Mouse (Mus musculus): ENCODE measurements at regions not wholly inside any gene's neighbourhood (a gene's known extent, or its start where the extent isn't known, plus 50 kb on each side); places are given as distances from the start of the nearest gene placed in this dataset.

DNA sequence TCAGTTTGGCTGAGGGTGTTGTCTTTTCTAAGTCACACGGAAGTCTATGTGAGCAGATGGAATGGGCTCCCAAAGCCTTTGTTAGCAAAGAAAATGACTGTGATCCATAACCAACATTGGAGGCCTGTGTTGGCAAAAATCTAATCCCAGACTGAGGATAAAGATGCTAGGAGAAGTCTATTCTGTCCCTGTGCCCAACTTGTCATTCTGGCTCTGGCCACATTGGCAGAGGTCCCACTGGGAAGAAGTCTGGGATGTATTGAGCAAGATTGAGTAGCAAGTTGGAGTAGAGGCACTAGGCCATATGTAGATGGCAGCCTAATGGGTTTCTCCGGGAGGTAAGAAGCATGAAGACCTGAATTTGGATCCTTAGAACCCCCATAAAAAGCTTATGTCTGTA lies 54.1 kb downstream of the Nog start:
- DNase-seq (ENCODE audit: low spot score in 2 of 2): no peak

- DNase-seq (ENCODE audit: low spot score in 2 of 2): peak in 1 of 2 experiments; percentile 16
Measured at GRCm38 (mm10) chr11:89243370-89243769, 58.8 kb downstream of the Nog start.

- no peak for DNase-seq (ENCODE audit: low spot score in 2 of 2)
Measured at GRCm38 (mm10) chr11:89242130-89242529, 60.0 kb downstream of the Nog start.

DNA sequence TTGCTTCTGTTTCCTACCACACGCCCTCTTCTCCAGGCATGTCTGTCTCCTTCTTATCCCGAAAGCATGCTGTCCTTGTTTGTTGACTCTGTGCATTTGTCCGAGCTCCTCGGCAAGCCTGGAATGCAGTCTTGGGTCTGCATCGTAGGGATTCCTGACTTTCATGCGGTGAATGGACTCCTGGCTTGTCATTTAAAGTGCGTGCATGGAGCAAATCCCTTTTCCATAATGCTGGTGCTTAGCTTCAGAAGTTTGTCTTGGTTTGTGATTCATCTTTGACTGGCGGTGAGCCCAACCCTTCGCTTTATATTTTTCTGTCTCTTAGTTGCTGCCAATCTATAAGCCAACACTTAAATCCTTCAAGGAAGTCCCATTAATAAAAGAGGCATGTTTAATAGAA lies 62.2 kb downstream of the Nog start:
- no peak for DNase-seq (ENCODE audit: low spot score in 2 of 2)

GRCm38 (mm10) chr11:89236904-89237303 lies 65.2 kb downstream of the Nog start:
- no peak for DNase-seq (ENCODE audit: low spot score in 2 of 2)

- no peak for DNase-seq (ENCODE audit: low spot score in 2 of 2)
Measured at GRCm38 (mm10) chr11:89232884-89233480, 69.2 kb downstream of the Nog start.

GRCm38 (mm10) chr11:89229726-89230125 lies 72.4 kb downstream of the Nog start:
- no peak for DNase-seq (ENCODE audit: low spot score in 2 of 2)

- DNase-seq (ENCODE audit: low spot score in 2 of 2): no peak
Measured at GRCm38 (mm10) chr11:89213204-89213603, 88.9 kb downstream of the Nog start.

DNA sequence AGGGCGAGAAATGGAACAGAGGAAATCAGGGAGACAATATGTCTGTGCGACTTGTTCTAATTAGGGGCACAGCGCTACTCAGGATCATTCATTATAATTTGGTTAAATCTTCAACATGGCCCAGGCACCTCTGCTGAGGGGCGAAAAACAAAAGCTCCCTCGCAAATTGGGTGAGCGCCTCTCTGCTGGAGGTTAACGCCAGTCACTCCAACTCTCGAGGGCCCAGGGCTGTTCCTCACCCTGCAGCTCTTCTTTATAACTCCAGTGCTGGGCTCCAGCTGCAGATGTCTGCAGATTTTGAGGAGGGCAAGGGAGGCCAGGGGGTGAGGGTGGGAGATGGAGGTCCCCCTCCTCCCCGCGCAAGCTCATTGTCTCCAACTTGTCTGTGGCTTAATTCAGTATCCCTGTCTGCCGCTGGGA lies 92.6 kb downstream of the Nog start:
- DNase-seq (ENCODE audit: low spot score in 2 of 2): no peak

GRCm38 (mm10) chr11:89209072-89209471 lies 93.1 kb downstream of the Nog start:
- DNase-seq (ENCODE audit: low spot score in 2 of 2): no peak

DNA sequence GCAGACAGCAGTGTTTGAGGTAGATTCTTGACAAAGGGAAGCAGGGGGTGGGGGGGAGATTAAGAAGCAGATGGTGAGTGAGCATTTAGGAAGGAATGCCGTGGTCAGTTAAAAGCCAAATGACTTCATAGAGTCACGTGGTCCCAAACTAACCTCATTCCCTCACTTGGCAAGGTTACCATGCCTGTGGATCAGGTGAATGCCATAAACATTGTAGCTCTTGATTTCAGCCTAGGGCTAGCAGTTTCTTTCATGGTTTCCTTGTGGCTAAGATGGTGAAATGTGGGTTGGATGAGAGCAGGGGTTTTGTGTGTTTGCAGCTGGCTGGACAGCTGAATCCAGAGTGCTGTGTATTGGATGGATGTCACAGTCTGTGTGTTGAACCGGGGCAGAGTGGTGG lies 95.3 kb downstream of the Nog start:
- no peak for DNase-seq (ENCODE audit: low spot score in 2 of 2)

DNA sequence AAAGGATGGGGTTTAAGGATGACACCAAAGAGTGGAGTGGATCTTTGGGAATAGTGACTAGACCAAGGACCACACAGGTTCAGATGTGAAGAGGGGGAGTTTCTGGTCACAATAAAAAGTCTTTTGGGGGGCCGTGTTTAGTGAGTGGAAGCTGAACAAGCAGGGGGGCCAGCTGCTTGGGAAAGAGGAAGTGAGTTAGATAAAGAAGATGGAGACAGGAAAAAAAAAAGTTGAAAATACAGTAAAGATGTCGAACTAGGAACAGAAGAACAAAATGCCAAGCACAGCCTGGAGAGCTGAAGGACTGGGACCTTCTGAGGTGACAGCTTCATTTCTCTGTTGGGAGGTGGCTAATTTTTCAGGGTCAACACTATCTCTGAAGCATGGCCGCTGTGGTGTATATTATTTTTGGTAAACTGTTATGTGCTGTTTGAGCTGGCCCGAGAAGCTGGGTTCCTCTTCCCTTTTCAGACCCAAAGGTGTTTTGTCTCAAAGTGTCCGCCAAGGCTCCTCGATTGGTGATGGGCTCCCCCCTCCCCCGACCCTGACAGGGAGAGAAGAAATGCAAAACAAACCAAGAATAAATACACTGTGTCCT lies 97.1 kb downstream of the Nog start:
- DNase-seq (ENCODE audit: low spot score in 2 of 2): no peak

DNA sequence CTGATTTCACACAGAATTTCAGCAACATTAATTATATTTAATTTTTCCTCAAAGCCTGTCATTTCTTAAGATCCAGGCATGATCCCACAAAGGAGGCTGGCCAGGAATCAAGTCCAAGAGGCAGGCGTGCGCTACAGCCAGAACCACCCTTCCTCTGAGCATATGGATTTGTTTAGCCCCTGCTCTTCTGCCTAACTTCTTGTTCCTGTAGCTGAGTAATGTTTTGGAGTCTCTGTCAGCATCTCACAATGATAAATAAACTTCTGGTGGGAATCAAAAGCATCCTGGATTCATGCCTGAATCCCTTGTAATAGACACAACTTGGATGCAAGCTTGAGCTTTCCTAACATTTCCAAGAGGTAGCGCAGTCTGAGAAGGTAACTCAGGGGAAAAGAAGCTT lies 101.7 kb downstream of the Nog start:
- no peak for DNase-seq (ENCODE audit: low spot score in 2 of 2)

DNA sequence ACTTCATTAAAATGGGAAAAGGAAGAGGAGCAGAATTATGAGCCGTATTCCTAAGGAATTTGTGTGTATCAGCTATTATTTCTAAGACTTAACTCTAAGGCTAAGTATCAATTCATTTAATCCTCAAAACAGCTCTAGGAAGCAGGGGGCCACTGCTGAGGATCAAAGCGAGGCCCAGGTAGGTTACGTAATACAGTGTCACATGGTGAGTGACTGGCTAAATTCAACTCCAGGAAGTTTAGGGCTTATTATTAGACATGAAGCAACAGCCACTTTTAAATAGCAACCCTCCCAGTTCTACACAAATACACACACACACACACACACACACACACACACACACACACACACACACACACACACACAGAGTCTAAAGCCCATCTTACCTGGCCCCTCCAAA lies 109.3 kb downstream of the Nog start:
- no peak for DNase-seq (ENCODE audit: low spot score in 2 of 2)

- DNase-seq (ENCODE audit: low spot score in 2 of 2): peak; percentile 7 to 11
Measured at GRCm38 (mm10) chr11:89186911-89187621, 113.4 kb downstream of the Gm525 start.

GRCm38 (mm10) chr11:89185862-89186261 lies 112.2 kb downstream of the Gm525 start:
- no peak for DNase-seq (ENCODE audit: low spot score in 2 of 2)

DNA sequence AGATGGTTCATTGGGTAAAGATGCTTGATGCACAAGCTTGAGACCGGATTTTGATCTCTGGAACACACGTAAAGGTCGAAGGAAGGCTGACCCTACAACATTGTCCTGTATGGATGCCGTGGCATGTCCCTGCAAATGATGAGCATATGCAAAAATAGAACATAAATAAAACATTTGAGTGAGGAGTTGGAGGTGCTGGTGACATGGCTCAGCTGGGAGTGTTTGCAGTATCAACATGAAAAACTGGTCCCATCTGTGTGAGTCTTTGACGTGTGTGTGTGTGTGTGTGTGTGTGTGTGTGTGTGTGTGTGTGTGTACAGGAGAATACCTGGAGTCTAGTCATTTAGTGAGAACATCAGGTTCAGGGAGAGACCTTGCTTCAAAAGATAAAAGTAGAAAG lies 107.8 kb downstream of the Gm525 start:
- DNase-seq (ENCODE audit: low spot score in 2 of 2): no peak

GRCm38 (mm10) chr11:89178436-89178835 lies 104.8 kb downstream of the Gm525 start:
- DNase-seq (ENCODE audit: low spot score in 2 of 2): no peak

DNA sequence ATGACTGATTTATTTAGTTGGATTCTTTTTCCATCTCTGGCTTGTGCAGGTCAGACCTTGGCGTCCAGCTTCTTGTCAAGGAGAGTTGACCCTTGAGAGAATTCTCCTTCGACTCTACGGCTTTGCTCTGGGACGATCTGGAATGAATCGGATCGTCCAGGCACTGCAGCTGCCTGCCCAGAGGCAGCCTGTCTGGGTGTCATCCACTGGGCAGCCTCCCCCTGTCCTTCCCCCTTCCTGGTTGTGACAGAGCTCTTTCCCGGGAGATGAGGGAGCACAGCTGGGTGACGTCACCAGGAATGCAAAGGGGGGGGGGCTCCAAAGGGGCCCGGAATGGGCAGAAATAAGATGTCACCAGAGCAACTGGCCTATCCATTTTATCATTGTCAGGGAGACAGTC lies 101.9 kb downstream of the Gm525 start:
- DNase-seq (ENCODE audit: low spot score in 2 of 2): no peak

GRCm38 (mm10) chr11:89174967-89175366 lies 101.3 kb downstream of the Gm525 start:
- no peak for DNase-seq (ENCODE audit: low spot score in 2 of 2)

- DNase-seq (ENCODE audit: low spot score in 2 of 2): peak; percentile 36 to 75
Measured at GRCm38 (mm10) chr11:89165278-89165677, 91.6 kb downstream of the Gm525 start.

- DNase-seq (ENCODE audit: low spot score in 2 of 2): no peak
Measured at GRCm38 (mm10) chr11:89153466-89154406, 80.1 kb downstream of the Gm525 start.

Data from layer of hippocampus, adult 8-10 months (tissue).